Mouse (Mus musculus) hindbrain, embryonic 16.5 days (tissue): ENCODE data around the gene Nsmce3. TPM values are rescaled to one million over a fixed set of nuclear protein-coding genes. Genes with fewer than 3 reads are reported as not detected.
A peak's percentile ranks its signal among the peaks of the same experiment; 100 is the strongest.

Experiments
- ATAC-seq: fragments of 200-750 bp; cut with Nextera tagmentation; 2 replicates; pipeline ENCODE4 v1.8.0; 2017; ENCODE audit warnings: moderate TSS enrichment, moderate library complexity
- H3K27ac ChIP-seq: fragments of 300-500 bp; sonication (generic); 2 replicates; pipeline ENCODE4 v1.5.1; 2014; ENCODE audit warnings: low read depth, mild to moderate bottlenecking, control low read depth, low read length, moderate library complexity
- H3K27me3 ChIP-seq: fragments of 300-500 bp; sonication (generic); replicated peaks from 2 replicates; pipeline ENCODE4 v1.6.1; 2014; ENCODE audit warnings: low read length; ENCODE audit not compliant: control insufficient read depth, insufficient read depth
- H3K36me3 ChIP-seq: fragments of 300-500 bp; sonication (generic); 2 replicates; pipeline ENCODE4 v1.6.1; 2014; ENCODE audit warnings: mild to moderate bottlenecking, low read length, moderate library complexity, mixed read lengths; ENCODE audit not compliant: control insufficient read depth, insufficient read depth
- H3K4me1 ChIP-seq: fragments of 300-500 bp; sonication (generic); 2 replicates; pipeline ENCODE4 v1.6.1; 2014; ENCODE audit warnings: low read depth, low read length; ENCODE audit not compliant: control insufficient read depth, insufficient read depth
- H3K4me2 ChIP-seq: fragments of 300-500 bp; sonication (generic); 2 replicates; pipeline ENCODE4 v1.6.1; 2014; ENCODE audit warnings: mild to moderate bottlenecking, low read length, control low read depth, moderate library complexity
- H3K4me3 ChIP-seq: fragments of 300-500 bp; sonication (generic); 2 replicates; pipeline ENCODE4 v1.5.1; 2014; ENCODE audit warnings: mild to moderate bottlenecking, low read length, control low read depth, moderate library complexity
- H3K9ac ChIP-seq: fragments of 300-500 bp; sonication (generic); 2 replicates; pipeline ENCODE4 v1.6.1; 2014; ENCODE audit warnings: low read depth, mild to moderate bottlenecking, control low read depth, low read length, moderate library complexity
- H3K9me3 ChIP-seq: fragments of 300-500 bp; sonication (generic); 2 replicates; pipeline ENCODE4 v1.6.1; 2014; ENCODE audit warnings: mild to moderate bottlenecking, low read length, moderate library complexity; ENCODE audit not compliant: control insufficient read depth
- WGBS: fragments of 180-500 bp; shearing (Covaris S2); extraction: QIAGEN DNeasy Blood & Tissue Kit; methylation state at CpG from one replicate; pipeline ENCODE4 v1.1.7; 2014; 5-methylcytosine and 5-hydroxymethylcytosine counted together
- polyA plus RNA-seq: library from polyadenylated mRNA; unstranded; fragments of >200 nt; fragmentation: Nextera tagmentation; extraction: Ambion mirVana; gene quantifications from 2 replicates; pipeline ENCODE4 v1.2.1, GENCODE M21; 2015

The Nsmce3 gene
- polyA plus RNA-seq, 1 experiment from 2014 or later: 10.9 TPM

- H3K4me3 ChIP-seq: no peak overlapping the region
- no peaks in the 10 kb centered on the region for H3K4me1 ChIP-seq
- H3K4me2 ChIP-seq: no peak overlapping the region
- 61% methylated on average over 3 of the region's 3 CpGs for WGBS
- H3K9me3 ChIP-seq: no peaks in the 10 kb centered on the region
- ATAC-seq: no peak
- H3K27ac ChIP-seq: no peak overlapping the region
- H3K9ac ChIP-seq: no peak overlapping the region
- H3K27me3 ChIP-seq: no peaks in the 10 kb centered on the region
- H3K36me3 ChIP-seq: no peaks in the 10 kb centered on the region
Measured at GRCm38 (mm10) chr7:64850791-64851190, 22.0 kb downstream of the Nsmce3 start.

GRCm38 (mm10) chr7:64847366-64847899, 25.4 kb downstream of the Nsmce3 start:
- no peak overlapping the region for H3K9ac ChIP-seq
- no peak overlapping the region for H3K4me3 ChIP-seq
- WGBS: 72% methylated on average over 5 of the region's 5 CpGs
- H3K36me3 ChIP-seq: no peaks in the 10 kb centered on the region
- no peak overlapping the region for H3K27ac ChIP-seq
- H3K27me3 ChIP-seq: no peaks in the 10 kb centered on the region
- H3K4me1 ChIP-seq: no peaks in the 10 kb centered on the region
- H3K4me2 ChIP-seq: no peak overlapping the region
- no peak for ATAC-seq
- H3K9me3 ChIP-seq: no peaks in the 10 kb centered on the region

GRCm38 (mm10) chr7:64846061-64846460, 26.7 kb downstream of the Nsmce3 start:
- Histone ChIP-seq H3K9me3 (no peaks in the 10 kb centered on the region), H3K4me1 (no peaks in the 10 kb centered on the region; the same call in 1 of the 2 replicates), H3K36me3 (no peaks in the 10 kb centered on the region), H3K27me3 (no peaks in the 10 kb centered on the region), H3K9ac (no peak overlapping the region), H3K27ac (no peak overlapping the region), H3K4me2 (no peak overlapping the region), H3K4me3 (no peak overlapping the region)
- ATAC-seq: no peak
- WGBS: 81% methylated on average over 3 of the region's 3 CpGs

- Histone ChIP-seq H3K27me3 (no peaks in the 10 kb centered on the region), H3K9me3 (no peaks in the 10 kb centered on the region), H3K4me3 (no peak overlapping the region), H3K36me3 (no peaks in the 10 kb centered on the region), H3K9ac (no peak overlapping the region), H3K4me1 (peaks cover 7% of the 10 kb centered on the region; the same call in 1 of the 2 replicates), H3K4me2 (peak overlapping the region; percentile 32; the same call in 1 of the 2 replicates), H3K27ac (peak overlapping the region; percentile 45)
- peak; percentile 91 for ATAC-seq
- WGBS: 23% methylated on average over 10 of the region's 10 CpGs
Measured at GRCm38 (mm10) chr7:64840946-64841659, 31.7 kb downstream of the Nsmce3 start.

GRCm38 (mm10) chr7:64840576-64840895, 32.3 kb downstream of the Nsmce3 start:
- no peak for ATAC-seq
- no peaks in the 10 kb centered on the region for H3K9me3 ChIP-seq
- no peak overlapping the region; the same call in 1 of the 2 replicates for H3K4me2 ChIP-seq
- H3K27ac ChIP-seq: no peak overlapping the region; the same call in 1 of the 2 replicates
- no peak overlapping the region for H3K4me3 ChIP-seq
- 55% methylated on average over 1 of the region's 1 CpGs for WGBS
- no peaks in the 10 kb centered on the region for H3K36me3 ChIP-seq
- H3K27me3 ChIP-seq: no peaks in the 10 kb centered on the region
- H3K4me1 ChIP-seq: peaks cover 7% of the 10 kb centered on the region; the same call in 1 of the 2 replicates
- no peak overlapping the region for H3K9ac ChIP-seq

GRCm38 (mm10) chr7:64839801-64840575, 32.8 kb downstream of the Nsmce3 start:
- peaks cover 7% of the 10 kb centered on the region; the same call in 1 of the 2 replicates for H3K4me1 ChIP-seq
- H3K4me2 ChIP-seq: peak overlapping the region; percentile 44
- H3K9ac ChIP-seq: peak overlapping the region; percentile 37
- H3K36me3 ChIP-seq: no peaks in the 10 kb centered on the region
- no peak overlapping the region; the same call in 1 of the 2 replicates for H3K27ac ChIP-seq
- 3% methylated on average over 21 of the region's 21 CpGs for WGBS
- ATAC-seq: peak; percentile 70
- H3K4me3 ChIP-seq: peak overlapping the region; percentile 23; the same call in 1 of the 2 replicates
- H3K9me3 ChIP-seq: no peaks in the 10 kb centered on the region
- H3K27me3 ChIP-seq: no peaks in the 10 kb centered on the region

GRCm38 (mm10) chr7:64839281-64839680, 33.5 kb downstream of the Nsmce3 start:
- H3K4me3 ChIP-seq: no peak overlapping the region
- H3K27ac ChIP-seq: no peak overlapping the region
- no peaks in the 10 kb centered on the region for H3K9me3 ChIP-seq
- WGBS: 58% methylated on average over 2 of the region's 2 CpGs
- no peak; the same call in 1 of the 2 replicates for ATAC-seq
- no peaks in the 10 kb centered on the region for H3K27me3 ChIP-seq
- H3K9ac ChIP-seq: no peak overlapping the region
- H3K36me3 ChIP-seq: no peaks in the 10 kb centered on the region
- peaks cover 7% of the 10 kb centered on the region; the same call in 1 of the 2 replicates for H3K4me1 ChIP-seq
- no peak overlapping the region for H3K4me2 ChIP-seq

GRCm38 (mm10) chr7:64830214-64830995, 42.4 kb downstream of the Nsmce3 start:
- H3K27ac ChIP-seq: no peak overlapping the region
- no peak for ATAC-seq
- 39% methylated on average over 5 of the region's 5 CpGs for WGBS

More at GRCm38 (mm10) chr7:64830214-64830995, 42.4 kb downstream of the Nsmce3 start:
- no peak overlapping the region for H3K9ac ChIP-seq
- H3K36me3 ChIP-seq: no peaks in the 10 kb centered on the region
- no peak overlapping the region for H3K4me3 ChIP-seq
- H3K27me3 ChIP-seq: no peaks in the 10 kb centered on the region
- H3K4me1 ChIP-seq: no peaks in the 10 kb centered on the region
- no peaks in the 10 kb centered on the region for H3K9me3 ChIP-seq
- H3K4me2 ChIP-seq: no peak overlapping the region
